Mouse (Mus musculus) liver, adult 2 months (tissue): ENCODE results near the gene Cdh4.

Experiments used
- CTCF ChIP-seq: fragments of 200-500 bp; IDR thresholded peaks from 2 replicates; pipeline ENCODE4 v1.5.1; 2011; ENCODE audit warnings: low read depth, low read length, control low read depth
- POLR2A ChIP-seq: fragments of 200-500 bp; IDR thresholded peaks from 2 replicates; pipeline ENCODE4 v1.6.1; 2011; ENCODE audit warnings: low read length, control low read depth; ENCODE audit not compliant: insufficient read depth; ENCODE audit errors: extremely low read depth

GRCm38 (mm10) chr2:179573786-179574185 is 131.6 kb downstream of the Cdh4 start:
- TF ChIP-seq POLR2A (no peak), CTCF (no peak)
